Mouse (Mus musculus) retina, postnatal 7 days (tissue): Measurements from ENCODE around the gene Tpt1.

Source experiments
- DNase-seq: peaks from one replicate; pipeline ENCODE4 v3.0.0-alpha.2; 2012; ENCODE audit warnings: low read depth, low spot score

Gene Tpt1

GRCm38 (mm10) chr14:75876320-75877043, 31.6 kb downstream of the Tpt1 start:
- peak; percentile 79 for DNase-seq

DNA sequence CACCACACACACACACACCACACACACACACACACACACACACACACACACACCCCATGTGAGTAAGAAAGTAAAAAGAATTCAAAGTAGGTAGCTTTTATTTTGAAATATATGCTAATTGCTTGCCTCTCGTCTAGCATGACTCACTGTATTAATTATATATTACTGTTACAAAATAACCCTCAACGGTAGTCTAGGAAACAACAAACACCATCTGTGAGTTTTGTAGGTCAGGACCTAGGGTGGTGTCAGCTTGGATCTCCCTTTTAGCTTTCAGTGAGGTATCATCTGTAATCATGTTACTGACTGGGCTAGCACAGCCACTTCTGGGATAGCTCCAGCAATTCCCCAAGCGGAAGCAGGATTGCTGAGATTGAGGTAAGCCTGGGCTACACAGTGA, 32.4 kb downstream of the Tpt1 start:
- DNase-seq, result no peak

GRCm38 (mm10) chr14:75878980-75879379, 34.1 kb downstream of the Tpt1 start:
- no peak for DNase-seq

DNA sequence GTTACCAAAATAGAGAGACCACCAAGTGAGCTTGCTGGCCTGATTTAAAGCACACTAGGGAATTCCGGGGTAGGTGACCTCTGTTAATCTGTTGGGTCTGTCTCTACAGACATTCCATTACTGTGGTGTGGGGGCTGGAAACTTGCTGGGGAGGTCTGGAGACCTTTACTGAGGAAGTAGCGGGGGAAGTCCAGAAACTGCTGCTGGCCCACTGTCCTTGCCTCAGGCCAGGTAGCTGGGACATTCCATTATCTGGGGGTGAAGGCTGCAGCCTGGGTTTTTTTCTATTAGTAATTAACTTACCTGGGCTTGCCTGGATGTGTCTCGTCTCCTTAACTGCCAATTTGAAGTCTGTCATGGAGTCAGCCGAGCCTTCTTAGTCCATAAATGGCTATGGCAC, 37.0 kb downstream of the Tpt1 start:
- DNase-seq, result no peak

GRCm38 (mm10) chr14:75883330-75883729, 38.4 kb downstream of the Tpt1 start:
- DNase-seq, result no peak

DNA sequence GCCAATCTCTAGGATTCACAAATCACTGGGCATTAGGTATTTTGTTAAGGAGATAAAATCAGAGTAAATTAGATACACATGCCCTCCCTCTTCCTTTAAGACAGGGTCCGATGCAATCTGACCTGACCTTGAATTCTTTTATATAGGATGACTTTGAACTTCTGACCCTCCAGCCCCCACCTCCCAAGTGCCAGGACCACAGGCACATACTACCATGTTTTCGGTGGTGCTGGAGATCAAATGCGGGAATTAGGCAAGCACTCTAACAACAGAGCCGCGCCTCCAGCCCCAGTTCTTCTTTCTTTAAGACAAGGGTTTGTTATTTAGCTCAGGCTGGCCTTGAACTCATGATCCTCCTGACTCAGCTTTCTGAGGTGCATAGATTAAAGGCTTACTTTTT, 39.0 kb downstream of the Tpt1 start:
- DNase-seq, result no peak

- no peak for DNase-seq
Observed at GRCm38 (mm10) chr14:75892118-75892517, 47.2 kb downstream of the Tpt1 start.
